In the genomic region with DNA sequence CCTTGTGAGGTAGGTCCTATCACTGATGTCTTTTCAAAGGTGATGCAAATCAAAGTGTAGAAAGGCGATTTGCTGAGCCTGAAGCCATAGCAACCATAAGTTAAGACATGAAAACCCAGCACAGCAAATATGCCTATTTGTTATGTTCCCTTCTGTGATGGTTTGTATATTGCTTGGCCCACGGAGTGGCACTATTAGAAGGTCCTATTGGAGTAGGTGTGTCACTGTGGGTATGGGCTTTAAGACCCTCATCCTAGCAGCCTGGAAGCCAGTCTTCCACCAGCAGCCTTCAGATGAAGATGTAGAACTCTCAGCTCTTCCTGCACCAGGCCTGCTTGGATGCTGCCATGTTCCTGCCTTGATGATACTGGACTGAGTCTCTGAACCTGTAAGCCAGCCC, we compare ENCODE assay signal across 28 mouse cellular contexts. TPM values are rescaled to one million over a fixed set of nuclear protein-coding genes. Genes with fewer than 3 reads are reported as not detected.
"Had no signal": no experiment of that assay in that cellular context is flagged by ENCODE, and none has a peak within 500 bp of the region (broad histone marks: within the 10 kb centered on the region; RNA-seq: fewer than 3 reads in every experiment).

No protein-coding gene starts in this region.

- H3K4me2 ChIP-seq: embryonic facial prominence, embryonic 12.5 days; embryonic facial prominence, embryonic 13.5 days; embryonic facial prominence, embryonic 15.5 days; forebrain, embryonic 12.5 days; forebrain, embryonic 13.5 days; forebrain, embryonic 15.5 days had no signal

- ATAC-seq: forebrain, embryonic 13.5 days; forebrain, embryonic 14.5 days; forebrain, embryonic 15.5 days; forebrain, embryonic 16.5 days; forebrain, postnatal 0 days had no signal

- H3K27ac ChIP-seq: embryonic facial prominence, embryonic 10.5 days; embryonic facial prominence, embryonic 12.5 days; embryonic facial prominence, embryonic 15.5 days; forebrain, embryonic 10.5 days; forebrain, embryonic 12.5 days; forebrain, embryonic 13.5 days; forebrain, embryonic 15.5 days; gastrocnemius, adult 2 months; heart, adult 2 months had no signal

- H3K4me3 ChIP-seq: embryonic facial prominence, embryonic 10.5 days; embryonic facial prominence, embryonic 12.5 days; embryonic facial prominence, embryonic 13.5 days; embryonic facial prominence, embryonic 15.5 days; erythroblast, embryonic 14.5 days; forebrain, embryonic 10.5 days; forebrain, embryonic 12.5 days; forebrain, embryonic 13.5 days; forebrain, embryonic 15.5 days; gastrocnemius, adult 2 months; heart, adult 2 months had no signal

- H3K4me1 ChIP-seq: embryonic facial prominence, embryonic 12.5 days; forebrain, embryonic 13.5 days had no signal

- H3K9me3 ChIP-seq: embryonic facial prominence, embryonic 10.5 days; embryonic facial prominence, embryonic 12.5 days; embryonic facial prominence, embryonic 13.5 days; embryonic facial prominence, embryonic 15.5 days; forebrain, embryonic 10.5 days; forebrain, embryonic 12.5 days; forebrain, embryonic 13.5 days; forebrain, embryonic 15.5 days had no signal

- DNase-seq: cerebellum, adult 2 months; cerebellum, adult 8-10 months; cerebellum, adult 9-10 months; cerebellum, adult 9-11 months; cerebellum, postnatal 10 days; cerebellum, postnatal 14 days; cerebellum, postnatal 25 days; cerebellum, postnatal 36 days; embryo, embryonic 11 days; forebrain, postnatal 0 days; gastrocnemius, adult 2 months; gastrocnemius, postnatal 10 days; gastrocnemius, postnatal 14 days; gastrocnemius, postnatal 25 days; gastrocnemius, postnatal 36 days; heart, adult 18-20 months; heart, adult 2 months had no signal

- H3K9ac ChIP-seq: embryonic facial prominence, embryonic 12.5 days; embryonic facial prominence, embryonic 13.5 days; embryonic facial prominence, embryonic 15.5 days; forebrain, embryonic 12.5 days; forebrain, embryonic 13.5 days; forebrain, embryonic 15.5 days; forebrain, postnatal 0 days had no signal

- H3K27me3 ChIP-seq: embryonic facial prominence, embryonic 12.5 days; embryonic facial prominence, embryonic 13.5 days; embryonic facial prominence, embryonic 15.5 days; forebrain, embryonic 12.5 days; forebrain, embryonic 13.5 days; forebrain, embryonic 15.5 days had no signal

- H3K36me3 ChIP-seq: embryonic facial prominence, embryonic 10.5 days; embryonic facial prominence, embryonic 12.5 days; embryonic facial prominence, embryonic 13.5 days; embryonic facial prominence, embryonic 15.5 days; forebrain, embryonic 10.5 days; forebrain, embryonic 12.5 days; forebrain, embryonic 15.5 days had no signal

RNA-seq across cellular contexts. Expression of gene Map2k6, which starts 13.4 kb away (rescaled TPM):
- polyA plus RNA-seq: erythroblast, embryonic 14.5 days had no signal

RNA-seq across cellular contexts. Expression of gene Abca5, which starts 48.0 kb away (rescaled TPM):
- polyA plus RNA-seq: erythroblast, embryonic 14.5 days had no signal
